Mouse (Mus musculus) left cerebral cortex, adult 9 months (tissue): ENCODE data around the gene Mtss1l.

Experiments
- DNase-seq, 2 experiments: peaks; one replicate each; pipeline ENCODE4 v3.0.0; 2022; ENCODE audit warnings: low spot score in 2 of 2

The Mtss1l gene

DNA sequence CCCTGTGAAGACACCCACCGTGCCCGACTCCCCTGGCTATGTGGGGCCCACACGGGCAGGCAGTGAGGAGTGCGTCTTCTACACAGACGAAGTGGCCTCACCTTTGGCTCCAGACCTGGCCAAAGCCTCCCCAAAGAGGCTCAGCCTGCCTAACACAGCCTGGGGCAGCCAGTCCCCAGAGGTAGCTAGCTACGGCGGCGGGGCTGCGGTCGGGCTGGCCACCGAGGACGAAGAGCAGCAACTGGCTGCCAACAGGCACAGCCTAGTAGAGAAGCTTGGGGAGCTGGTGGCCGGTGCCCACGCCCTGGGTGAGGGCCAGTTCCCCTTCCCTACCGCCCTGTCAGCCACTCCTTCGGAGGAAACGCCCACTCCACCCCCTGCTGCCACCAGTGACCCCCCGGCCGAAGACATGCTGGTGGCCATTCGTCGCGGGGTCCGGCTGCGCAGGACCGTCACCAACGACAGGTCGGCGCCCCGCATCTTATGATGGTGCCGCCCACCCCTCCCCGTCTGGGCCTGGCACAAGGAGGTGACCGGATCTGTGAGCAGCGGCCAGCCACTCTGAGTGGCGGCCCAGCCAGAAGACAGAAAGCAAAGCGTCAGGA lies 17.4 kb downstream of the Mtss1l start:
- DNase-seq = no peak

- no peak for DNase-seq
These were observed 19.4 kb downstream of the Mtss1l start for GRCm38 (mm10) chr8:110740629-110741175.

DNA sequence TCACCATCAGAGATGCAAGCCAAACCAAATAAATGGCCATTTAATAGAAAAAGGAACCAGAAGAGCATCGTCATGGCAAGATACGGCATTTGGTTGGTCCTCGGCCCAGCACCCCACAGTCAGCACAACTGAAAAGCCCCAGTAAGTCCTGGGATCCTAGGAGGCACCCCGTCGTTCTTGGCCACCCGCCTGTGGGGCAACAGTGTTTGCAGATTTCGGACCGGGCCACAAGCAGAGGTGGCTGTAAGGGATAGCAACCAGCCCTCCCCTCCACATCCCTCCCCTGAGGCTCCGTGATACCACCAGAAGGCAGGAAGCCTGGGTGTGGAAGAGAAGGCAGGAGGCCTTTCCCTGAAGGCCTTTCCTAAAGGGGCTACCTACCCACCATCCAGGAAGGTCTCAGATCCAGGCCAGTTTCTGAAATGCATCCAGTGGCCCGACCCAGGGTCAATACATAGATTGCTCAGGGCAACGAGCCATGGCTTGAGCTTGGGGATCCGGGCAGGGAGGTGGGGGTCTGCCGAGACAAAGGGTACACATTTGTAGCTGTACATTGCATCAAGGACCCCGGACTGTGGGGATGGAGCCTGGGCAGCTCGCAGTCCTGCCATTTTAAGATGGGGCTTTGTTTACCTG lies 20.7 kb downstream of the Mtss1l start:
- no peak for DNase-seq

DNA sequence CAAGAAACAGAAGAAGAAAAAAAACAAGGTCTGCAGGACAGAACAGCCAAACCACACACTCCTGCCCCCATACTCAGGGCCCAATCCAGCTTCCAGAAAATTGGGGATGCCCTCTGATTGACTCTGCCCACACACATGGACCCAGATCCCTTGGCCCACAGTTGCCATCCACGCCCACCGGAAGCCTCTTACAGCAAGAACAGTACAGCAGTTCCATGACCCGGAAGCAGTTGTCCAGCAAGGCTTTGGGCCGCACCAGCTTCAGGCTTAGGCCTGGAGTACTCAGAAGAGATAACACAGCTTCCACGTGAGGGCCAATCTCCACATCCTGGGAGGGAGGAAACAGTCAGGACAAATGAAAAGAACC lies 21.2 kb downstream of the Mtss1l start:
- DNase-seq = no peak

DNA sequence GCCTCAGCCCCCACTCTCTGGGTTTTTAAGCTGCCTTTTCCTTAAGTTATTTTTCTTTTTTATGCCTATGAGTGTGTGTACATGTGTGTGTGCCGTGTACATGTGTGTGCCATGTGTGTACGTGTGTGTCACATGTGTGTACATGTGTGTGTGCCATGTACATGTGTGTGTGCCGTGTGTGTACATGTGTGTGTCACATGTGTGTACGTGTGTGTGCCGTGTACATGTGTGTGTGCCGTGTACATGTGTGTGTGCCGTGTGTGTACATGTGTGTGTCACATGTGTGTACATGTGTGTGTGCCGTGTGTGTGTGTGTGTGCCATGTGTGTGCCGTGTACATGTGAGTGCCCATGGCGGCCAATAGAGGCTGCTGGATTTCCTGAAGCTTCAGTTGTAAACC lies 23.9 kb downstream of the Mtss1l start:
- DNase-seq = no peak

GRCm38 (mm10) chr8:110746661-110747060 lies 25.4 kb downstream of the Mtss1l start:
- DNase-seq = no peak

DNA sequence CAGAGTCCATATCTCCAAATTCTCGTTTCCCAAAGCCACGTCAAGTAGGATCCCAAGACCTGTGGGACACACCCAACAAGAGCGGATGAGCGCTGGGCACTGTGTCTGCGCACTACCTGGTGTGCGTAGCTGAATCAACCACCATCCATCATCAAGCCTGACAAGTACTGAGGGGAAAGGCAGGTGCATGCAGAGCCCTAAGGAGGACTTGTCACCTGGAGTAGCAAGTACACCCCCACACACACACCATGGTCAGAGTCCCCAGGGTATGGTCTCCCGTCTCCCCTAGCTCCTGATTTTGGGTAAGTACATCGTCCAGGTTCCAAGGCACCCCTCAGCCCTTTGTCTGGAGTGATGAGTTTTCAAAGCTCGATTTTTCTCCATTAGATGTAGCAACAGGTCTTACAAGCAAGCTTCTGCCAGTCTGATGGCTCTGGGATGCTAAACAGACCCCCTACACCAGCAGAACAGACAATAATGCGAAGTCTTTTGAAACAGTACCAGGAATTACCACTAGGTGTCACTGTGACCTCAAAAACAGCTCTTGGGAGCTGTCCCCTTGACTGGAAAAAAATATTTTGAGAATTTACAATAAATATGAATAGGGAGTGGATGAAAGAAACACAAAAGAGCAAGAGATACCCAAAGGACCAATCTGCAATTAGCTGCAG lies 28.4 kb downstream of the Mtss1l start:
- peak in 1 of 2 experiments; percentile 52 for DNase-seq

DNA sequence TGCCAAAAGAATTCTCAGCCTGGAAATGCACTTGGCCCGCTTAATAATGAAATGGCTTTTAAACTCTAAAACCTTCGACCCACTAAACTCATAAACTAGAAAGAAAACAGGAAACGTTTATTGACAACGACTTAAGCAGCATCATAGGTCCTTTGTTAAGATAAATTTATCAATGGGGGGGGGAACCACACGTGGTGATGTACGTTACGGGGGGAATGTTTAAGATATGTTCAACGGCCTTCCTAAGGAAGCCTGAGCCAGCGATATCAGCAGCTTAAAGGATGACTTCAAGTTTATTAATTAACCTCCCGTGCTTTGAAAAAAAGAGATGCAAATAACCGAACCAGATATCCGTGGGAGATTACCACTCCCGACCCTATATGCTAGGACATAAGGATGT lies 29.0 kb downstream of the Mtss1l start:
- DNase-seq = no peak

DNA sequence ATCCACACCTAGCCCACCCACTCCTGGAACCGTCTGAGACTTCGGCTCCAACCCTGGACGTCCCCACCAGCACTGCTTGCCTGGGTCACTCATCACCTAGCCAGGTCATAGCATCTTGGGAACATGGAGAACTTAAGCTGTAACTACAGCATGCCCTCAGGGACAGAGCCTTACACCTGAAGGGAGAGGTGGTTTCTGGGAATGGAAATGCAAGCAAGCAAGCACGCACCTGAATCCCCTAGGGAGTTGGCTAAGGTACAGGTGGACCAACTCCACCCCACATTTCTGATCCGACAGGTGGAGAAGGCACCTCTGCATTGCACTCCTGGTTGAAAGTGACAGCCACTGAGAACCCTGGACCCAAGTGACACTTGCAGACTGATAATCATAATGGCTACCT lies 30.2 kb downstream of the Mtss1l start:
- DNase-seq = no peak

- peak; percentile 50 to 57 for DNase-seq
These were observed 33.4 kb downstream of the Mtss1l start for GRCm38 (mm10) chr8:110754713-110755112.

DNA sequence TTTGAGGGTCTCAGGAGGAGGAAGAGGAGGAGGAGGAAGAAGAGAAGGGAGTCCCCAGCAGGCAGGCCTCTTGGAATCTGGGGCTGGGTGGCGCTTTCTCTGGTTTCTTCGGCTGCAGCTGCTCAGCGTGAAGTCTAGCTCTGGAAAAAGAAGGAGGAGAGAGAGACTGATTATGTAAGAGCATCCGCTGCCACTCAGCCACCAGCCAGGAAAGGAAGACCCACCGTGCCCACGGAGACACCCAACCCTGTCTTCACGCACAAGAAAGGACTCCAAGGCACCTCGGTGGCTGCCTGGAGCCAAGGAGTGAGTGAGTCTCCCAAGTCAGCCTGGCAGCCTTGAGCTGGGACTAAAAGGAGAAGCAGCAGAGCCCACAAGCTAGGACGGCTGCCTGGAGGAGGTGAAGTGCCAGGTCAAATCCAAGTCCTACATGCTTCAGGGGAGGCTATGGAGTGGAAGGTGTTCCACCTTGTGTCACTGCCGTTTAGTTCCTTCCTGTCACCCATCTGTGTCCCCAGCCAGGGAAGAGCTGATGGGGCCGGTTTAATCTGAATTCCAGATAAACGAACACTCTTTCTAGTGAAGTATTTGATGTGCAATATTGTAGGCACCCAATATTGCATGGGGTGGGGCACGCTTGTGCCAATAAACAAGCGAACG lies 34.4 kb downstream of the Mtss1l start:
- DNase-seq = peak; percentile 66 to 82

DNA sequence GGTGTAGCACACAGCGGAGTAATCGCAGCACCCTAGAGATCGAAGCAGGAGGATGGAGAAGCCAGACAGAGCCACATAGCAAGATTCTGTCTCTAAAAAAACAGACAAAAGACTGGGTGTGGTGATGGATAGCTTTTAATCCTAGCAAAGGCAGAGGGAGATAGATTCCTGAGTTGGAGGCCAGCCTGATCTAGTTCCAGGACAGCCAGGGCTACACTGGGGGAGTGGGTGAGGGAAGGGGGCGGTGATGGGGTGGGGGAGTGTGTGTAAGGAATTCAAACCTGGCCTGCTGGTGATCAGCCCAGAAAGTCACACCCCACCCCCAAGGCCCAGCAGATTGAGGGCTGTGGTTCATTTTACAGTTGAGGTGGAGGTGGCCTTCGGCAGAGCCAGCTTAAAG lies 34.9 kb downstream of the Mtss1l start:
- DNase-seq = no peak

GRCm38 (mm10) chr8:110760280-110760940 lies 39.1 kb downstream of the Mtss1l start:
- DNase-seq = no peak

DNA sequence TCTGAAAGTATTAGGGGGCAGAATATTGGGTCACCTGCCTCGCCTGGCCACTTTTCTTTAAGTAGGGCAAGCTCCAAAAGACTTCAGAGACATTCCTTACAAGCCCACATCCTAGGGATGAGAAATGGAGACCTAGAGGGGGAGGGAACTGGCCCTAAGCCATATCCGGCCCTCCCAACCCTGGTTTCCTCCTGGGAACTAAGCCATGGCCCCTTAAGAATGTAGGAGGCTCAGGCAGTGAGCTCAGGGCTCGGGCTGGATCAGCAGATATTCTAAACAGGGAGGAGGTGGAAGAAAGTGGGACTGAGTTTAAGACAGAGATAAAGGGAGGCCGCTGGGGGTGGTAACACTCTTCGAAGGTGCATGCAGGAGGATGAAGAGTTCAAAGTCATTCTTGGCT lies 39.9 kb downstream of the Mtss1l start:
- DNase-seq = no peak

DNA sequence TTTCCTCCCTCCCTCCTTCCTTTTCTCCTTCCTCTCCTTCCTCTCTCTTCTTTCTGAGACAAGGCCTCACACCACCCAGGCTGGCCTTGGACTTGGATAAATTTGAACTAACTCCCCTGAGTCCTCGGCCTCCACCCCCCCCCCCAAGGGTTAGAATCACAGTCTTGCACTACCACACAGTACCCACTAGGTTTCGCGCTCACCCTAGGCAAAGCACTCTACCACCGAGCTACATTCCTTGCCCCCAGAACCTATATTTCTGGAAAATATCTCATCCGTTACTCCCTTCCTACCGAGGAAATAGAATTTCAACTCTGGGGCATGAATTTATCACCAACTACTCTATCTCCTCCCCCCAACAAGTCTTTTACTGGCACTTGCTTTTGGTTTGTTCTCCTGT lies 40.7 kb downstream of the Mtss1l start:
- no peak for DNase-seq

DNA sequence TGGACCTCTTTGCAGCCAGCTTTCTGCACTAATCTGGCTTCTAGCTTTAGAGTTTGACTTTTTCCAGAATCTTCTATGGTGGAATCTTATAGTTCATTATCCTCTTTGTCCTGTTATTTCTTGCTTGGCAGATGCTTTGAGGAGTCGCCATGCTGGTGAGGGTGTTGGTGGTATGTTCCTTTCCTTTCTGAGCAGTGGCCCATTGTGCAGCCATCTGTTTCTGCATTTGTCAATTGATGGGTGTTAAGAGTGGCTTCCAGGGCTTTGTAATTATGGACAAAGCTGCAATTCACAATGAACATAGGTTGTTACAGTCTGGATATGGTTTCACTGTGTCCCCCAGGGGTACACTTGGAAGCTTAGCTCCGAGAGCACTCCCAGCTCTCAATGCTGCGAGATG lies 43.4 kb downstream of the Mtss1l start:
- DNase-seq = peak in 1 of 2 experiments; percentile 28

DNA sequence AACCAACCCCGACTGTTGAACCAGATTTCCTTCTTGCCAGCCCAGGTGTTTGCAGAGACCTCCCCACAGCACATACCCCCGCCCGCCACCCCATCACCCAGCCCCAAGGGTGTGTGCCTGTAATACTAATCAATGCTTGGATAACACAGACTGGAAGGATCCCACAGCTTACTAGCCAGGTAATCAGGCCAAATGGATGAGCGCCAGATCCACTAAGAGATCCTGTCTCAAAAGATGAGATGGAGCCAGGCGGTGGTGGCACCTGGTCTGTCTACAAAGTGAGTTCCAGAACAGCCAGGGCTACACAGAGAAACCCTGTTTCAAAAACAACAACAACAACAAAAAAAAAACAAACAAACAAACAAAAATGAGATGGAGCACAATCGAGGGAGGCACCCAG lies 46.0 kb downstream of the Mtss1l start:
- DNase-seq = no peak

DNA sequence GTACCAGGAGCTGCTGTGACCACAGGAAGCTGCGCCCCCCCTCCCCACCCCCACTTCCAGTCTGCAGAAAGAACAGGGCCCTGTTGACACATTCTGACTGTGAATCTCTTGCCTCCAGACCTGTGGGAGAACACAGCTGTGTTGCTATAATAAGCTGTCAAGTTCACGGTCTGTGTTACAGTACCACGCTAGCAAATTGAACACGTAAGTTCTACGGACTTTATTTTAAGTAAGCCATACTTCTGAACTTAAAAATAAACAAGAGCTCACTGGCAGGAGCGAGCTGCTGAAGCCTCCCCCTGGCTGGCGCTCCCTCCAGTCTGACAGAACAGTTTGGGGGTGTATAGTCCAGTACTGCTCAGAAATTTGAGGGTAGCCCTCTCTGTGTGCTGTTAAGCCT lies 51.2 kb downstream of the Mtss1l start:
- DNase-seq = peak; percentile 49 to 63

DNA sequence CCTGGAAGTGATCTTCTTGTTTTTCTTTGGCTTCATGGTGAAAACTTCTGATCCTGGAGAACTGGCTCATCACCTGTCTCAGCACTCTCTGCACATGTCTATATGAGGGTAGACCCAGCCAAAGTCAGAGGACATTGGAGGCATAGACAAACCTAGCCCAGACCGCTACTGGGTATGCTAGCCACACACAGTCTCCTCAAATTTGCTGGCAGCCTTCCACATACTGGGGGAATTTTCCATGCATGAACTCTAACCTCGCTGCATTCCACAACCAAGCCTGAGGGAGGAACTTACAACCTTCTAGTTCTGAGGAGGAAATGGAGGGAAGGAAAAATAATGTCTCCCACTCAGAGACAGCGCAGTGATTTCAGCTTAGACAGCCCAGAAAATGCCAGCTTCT lies 52.8 kb downstream of the Mtss1l start:
- DNase-seq = no peak

DNA sequence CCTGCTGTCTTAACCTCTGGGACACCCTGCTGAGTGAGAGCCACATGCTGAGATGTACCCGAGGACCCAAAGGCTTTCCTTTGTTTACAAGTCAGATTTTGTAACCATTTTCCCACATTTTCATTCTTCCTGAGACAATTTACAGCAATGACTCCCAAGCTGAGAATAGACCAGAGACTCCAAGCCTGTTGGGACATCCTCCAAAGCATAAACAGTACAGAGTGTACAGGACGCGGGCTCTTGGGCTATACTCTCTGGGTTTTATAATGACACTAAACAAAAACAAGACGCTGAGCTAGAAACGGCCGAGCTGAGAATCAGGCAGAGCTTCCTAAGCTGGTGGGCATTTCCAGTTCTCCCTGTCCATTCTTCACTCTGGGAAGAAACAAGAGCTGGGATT lies 53.4 kb downstream of the Mtss1l start:
- DNase-seq = no peak

DNA sequence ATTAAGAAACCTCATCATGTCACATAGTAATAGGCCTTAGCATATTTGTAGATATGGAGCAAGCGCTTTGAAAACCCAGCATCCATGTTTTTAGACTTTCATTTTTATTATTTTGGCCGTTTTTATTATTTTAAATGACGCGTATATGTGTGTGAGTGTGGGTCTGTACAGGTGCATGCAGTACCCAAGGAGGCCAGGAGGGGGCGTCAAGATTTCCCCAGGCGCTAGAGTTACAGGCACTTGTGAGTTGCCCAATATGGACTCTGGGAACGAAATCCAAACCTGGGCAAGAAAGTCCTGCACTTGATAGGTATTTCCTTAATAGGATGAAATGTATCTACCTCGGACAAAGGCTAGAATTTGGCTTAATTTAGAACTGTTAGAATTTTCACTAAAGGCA lies 54.0 kb downstream of the Mtss1l start:
- DNase-seq = no peak

DNA sequence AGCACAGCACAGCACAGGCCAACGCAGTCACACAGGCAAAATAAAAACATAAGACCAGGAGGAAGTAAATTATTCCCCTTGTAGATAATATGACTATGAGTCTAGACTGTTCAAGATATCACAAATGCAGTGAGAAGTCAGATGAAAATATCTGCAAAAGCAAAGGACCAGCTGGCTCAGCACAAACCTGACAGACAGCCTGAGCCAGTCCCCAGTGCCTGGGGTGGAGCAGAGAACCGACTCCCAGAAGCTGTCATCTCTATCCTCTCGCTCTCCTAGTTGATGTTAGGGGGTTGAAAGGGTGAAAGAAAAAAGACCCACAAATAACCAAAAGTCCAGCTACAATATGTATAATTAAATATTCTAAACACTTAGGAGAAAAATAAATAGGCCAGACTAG lies 54.4 kb downstream of the Mtss1l start:
- DNase-seq = no peak
